19 mouse cellular contexts compared by ENCODE assay signal in the genomic region with DNA sequence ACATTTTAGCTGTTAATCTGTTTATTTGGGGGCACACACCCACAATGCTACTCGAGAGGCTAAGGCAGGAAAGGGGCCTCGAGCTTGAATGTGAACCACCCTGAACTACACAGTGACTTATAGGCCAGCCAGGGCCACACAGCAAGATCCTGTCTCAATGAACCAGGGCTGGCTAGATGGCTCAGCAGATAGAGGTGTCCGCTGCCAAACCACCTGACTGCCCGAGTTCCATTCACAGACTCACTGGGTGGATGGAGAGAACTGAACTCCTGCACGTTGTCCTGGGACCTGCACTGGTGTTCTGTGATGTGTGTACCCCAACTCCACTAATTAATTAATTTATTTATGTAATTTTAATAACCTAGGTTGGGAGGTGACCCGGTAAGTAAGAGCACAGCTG. TPM values are rescaled to one million over a fixed set of nuclear protein-coding genes. Genes with fewer than 3 reads are reported as not detected.
DNase-seq lines count a peak whose midpoint lies in the region; ATAC-seq lines count a peak whose summit lies in the region.
"Had no signal": no experiment of that assay in that cellular context is flagged by ENCODE, and none has a peak within 500 bp of the region (broad histone marks: within the 10 kb centered on the region; RNA-seq: fewer than 3 reads in every experiment).

No protein-coding gene starts in this region.

- H3K27ac ChIP-seq in hindbrain, embryonic 13.5 days: no peak overlapping the region
- H3K27ac ChIP-seq in hindbrain, embryonic 12.5 days: no peak overlapping the region
- H3K27ac ChIP-seq in midbrain, embryonic 13.5 days: no peak overlapping the region
- no peak overlapping the region for H3K27ac ChIP-seq in midbrain, embryonic 10.5 days (replicated peaks)
- H3K27ac ChIP-seq: embryonic facial prominence, embryonic 13.5 days; embryonic facial prominence, embryonic 15.5 days; forebrain, embryonic 10.5 days; forebrain, embryonic 12.5 days had no signal

- H3K4me1 ChIP-seq in hindbrain, embryonic 13.5 days (replicated peaks): peaks cover 67% of the 10 kb centered on the region
- peaks cover 40% of the 10 kb centered on the region for H3K4me1 ChIP-seq in hindbrain, embryonic 12.5 days
- peaks cover 55% of the 10 kb centered on the region for H3K4me1 ChIP-seq in midbrain, embryonic 13.5 days (replicated peaks)
- peaks cover 37% of the 10 kb centered on the region for H3K4me1 ChIP-seq in midbrain, embryonic 10.5 days

- H3K9me3 ChIP-seq in hindbrain, embryonic 13.5 days: no peaks in the 10 kb centered on the region
- H3K9me3 ChIP-seq in hindbrain, embryonic 12.5 days (replicated peaks): no peaks in the 10 kb centered on the region
- no peaks in the 10 kb centered on the region for H3K9me3 ChIP-seq in midbrain, embryonic 13.5 days
- H3K9me3 ChIP-seq in midbrain, embryonic 10.5 days (replicated peaks): no peaks in the 10 kb centered on the region
- H3K9me3 ChIP-seq: embryonic facial prominence, embryonic 13.5 days; embryonic facial prominence, embryonic 15.5 days; forebrain, embryonic 10.5 days; forebrain, embryonic 12.5 days had no signal

- peak; percentile 47 for DNase-seq in cerebellum, adult 9-11 months
- DNase-seq in midbrain, embryonic 10.5 days (ENCODE audit: low spot score): no peak
- DNase-seq: adrenal gland, adult 2 months; adrenal gland, postnatal 10 days; adrenal gland, postnatal 25 days; cerebellum, adult 9-10 months; cerebellum, postnatal 14 days; cerebellum, postnatal 36 days; embryo, embryonic 11 days had no signal

- no peak overlapping the region for H3K4me3 ChIP-seq in hindbrain, embryonic 13.5 days
- no peak overlapping the region for H3K4me3 ChIP-seq in hindbrain, embryonic 12.5 days
- no peak overlapping the region for H3K4me3 ChIP-seq in midbrain, embryonic 13.5 days (replicated peaks)
- H3K4me3 ChIP-seq in midbrain, embryonic 10.5 days: no peak overlapping the region
- H3K4me3 ChIP-seq: embryonic facial prominence, embryonic 13.5 days; embryonic facial prominence, embryonic 15.5 days; erythroblast, embryonic 14.5 days; forebrain, embryonic 10.5 days; forebrain, embryonic 12.5 days had no signal

- peak overlapping the region; percentile 89; the same call in 1 of the 2 replicates for H3K4me2 ChIP-seq in hindbrain, embryonic 13.5 days
- H3K4me2 ChIP-seq in hindbrain, embryonic 12.5 days (replicated peaks): no peak overlapping the region
- peak overlapping the region; percentile 62; the same call in 1 of the 2 replicates for H3K4me2 ChIP-seq in midbrain, embryonic 13.5 days (replicated peaks)
- H3K4me2 ChIP-seq: embryonic facial prominence, embryonic 13.5 days; embryonic facial prominence, embryonic 15.5 days had no signal

- H3K36me3 ChIP-seq in hindbrain, embryonic 13.5 days: peaks cover 15% of the 10 kb centered on the region
- H3K36me3 ChIP-seq in hindbrain, embryonic 12.5 days: no peaks in the 10 kb centered on the region
- peaks cover 18% of the 10 kb centered on the region for H3K36me3 ChIP-seq in midbrain, embryonic 13.5 days
- H3K36me3 ChIP-seq in midbrain, embryonic 10.5 days: no peaks in the 10 kb centered on the region
- H3K36me3 ChIP-seq: embryonic facial prominence, embryonic 13.5 days; embryonic facial prominence, embryonic 15.5 days; forebrain, embryonic 10.5 days; forebrain, embryonic 12.5 days had no signal

- no peak for ATAC-seq in cerebellum, adult (ENCODE audit: insufficient number of reproducible peaks, low FRiP score, low TSS enrichment)
- ATAC-seq in hindbrain, embryonic 13.5 days (ENCODE audit: low FRiP score): no peak
- no peak for ATAC-seq in hindbrain, embryonic 12.5 days (ENCODE audit: low FRiP score)
- no peak for ATAC-seq in midbrain, embryonic 13.5 days
- ATAC-seq: forebrain, embryonic 16.5 days had no signal

- H3K9ac ChIP-seq in hindbrain, embryonic 13.5 days: no peak overlapping the region
- no peak overlapping the region for H3K9ac ChIP-seq in hindbrain, embryonic 12.5 days
- no peak overlapping the region for H3K9ac ChIP-seq in midbrain, embryonic 13.5 days (replicated peaks)
- H3K9ac ChIP-seq: embryonic facial prominence, embryonic 13.5 days; embryonic facial prominence, embryonic 15.5 days; forebrain, embryonic 12.5 days had no signal

- 84% methylated on average over 6 of the region's 6 CpGs for WGBS in hindbrain, embryonic 13.5 days
- 85% methylated on average over 6 of the region's 6 CpGs for WGBS in hindbrain, embryonic 12.5 days
- WGBS in midbrain, embryonic 13.5 days: 80% methylated on average over 6 of the region's 6 CpGs
- WGBS in midbrain, embryonic 10.5 days: 87% methylated on average over 6 of the region's 6 CpGs

- no peaks in the 10 kb centered on the region for H3K27me3 ChIP-seq in hindbrain, embryonic 13.5 days
- no peaks in the 10 kb centered on the region; the same call in 1 of the 2 replicates for H3K27me3 ChIP-seq in hindbrain, embryonic 12.5 days
- H3K27me3 ChIP-seq in midbrain, embryonic 13.5 days: no peaks in the 10 kb centered on the region
- peaks cover 24% of the 10 kb centered on the region for H3K27me3 ChIP-seq in midbrain, embryonic 10.5 days (ENCODE audit: low read depth, poor library complexity, severe bottlenecking)

RNA-seq across cellular contexts. Expression of a gene that starts 5.4 kb away (rescaled TPM):
- polyA plus RNA-seq in hindbrain, embryonic 13.5 days (2015; fragmentation: Nextera tagmentation; extraction: Ambion mirVana): 86.3 and 88.5 TPM in 2 replicates
- 70.0 and 76.6 TPM in 2 replicates for polyA plus RNA-seq in hindbrain, embryonic 12.5 days (2016; fragmentation: Nextera tagmentation; extraction: Ambion mirVana)
- 73.0 and 76.7 TPM in 2 replicates for polyA plus RNA-seq in midbrain, embryonic 13.5 days (2015; fragmentation: Nextera tagmentation; extraction: Ambion mirVana)
- 14.9 and 29.4 TPM in 2 replicates for polyA plus RNA-seq in midbrain, embryonic 10.5 days (2016; fragmentation: Nextera tagmentation; extraction: Ambion mirVana)

RNA-seq across cellular contexts. Expression of a gene that starts 8.4 kb away (rescaled TPM):
- polyA plus RNA-seq in hindbrain, embryonic 13.5 days (2015; fragmentation: Nextera tagmentation; extraction: Ambion mirVana): 308 and 330 TPM in 2 replicates
- polyA plus RNA-seq in hindbrain, embryonic 12.5 days (2016; fragmentation: Nextera tagmentation; extraction: Ambion mirVana): 234 and 240 TPM in 2 replicates
- polyA plus RNA-seq in midbrain, embryonic 13.5 days (2015; fragmentation: Nextera tagmentation; extraction: Ambion mirVana): 310 TPM in 2 replicates
- 212 and 239 TPM in 2 replicates for polyA plus RNA-seq in midbrain, embryonic 10.5 days (2016; fragmentation: Nextera tagmentation; extraction: Ambion mirVana)

RNA-seq across cellular contexts. Expression of a gene that starts 31.0 kb away (rescaled TPM):
- 12.1 and 16.5 TPM in 2 replicates for polyA plus RNA-seq in hindbrain, embryonic 13.5 days (2015; fragmentation: Nextera tagmentation; extraction: Ambion mirVana)
- 17.9 and 19.8 TPM in 2 replicates for polyA plus RNA-seq in hindbrain, embryonic 12.5 days (2016; fragmentation: Nextera tagmentation; extraction: Ambion mirVana)
- 16.0 and 16.5 TPM in 2 replicates for polyA plus RNA-seq in midbrain, embryonic 13.5 days (2015; fragmentation: Nextera tagmentation; extraction: Ambion mirVana)
- polyA plus RNA-seq in midbrain, embryonic 10.5 days (2016; fragmentation: Nextera tagmentation; extraction: Ambion mirVana): 11.9 and 13.0 TPM in 2 replicates

RNA-seq across cellular contexts. Expression of a gene that starts 46.4 kb away (rescaled TPM):
- polyA plus RNA-seq in hindbrain, embryonic 13.5 days (2015; fragmentation: Nextera tagmentation; extraction: Ambion mirVana): 20.0 and 22.1 TPM in 2 replicates
- polyA plus RNA-seq in hindbrain, embryonic 12.5 days (2016; fragmentation: Nextera tagmentation; extraction: Ambion mirVana): 23.2 and 24.9 TPM in 2 replicates
- 16.9 and 17.3 TPM in 2 replicates for polyA plus RNA-seq in midbrain, embryonic 13.5 days (2015; fragmentation: Nextera tagmentation; extraction: Ambion mirVana)
- 16.5 and 18.1 TPM in 2 replicates for polyA plus RNA-seq in midbrain, embryonic 10.5 days (2016; fragmentation: Nextera tagmentation; extraction: Ambion mirVana)

RNA-seq across cellular contexts. Expression of a gene that starts 53.8 kb away (rescaled TPM):
- 116 and 119 TPM in 2 replicates for polyA plus RNA-seq in hindbrain, embryonic 13.5 days (2015; fragmentation: Nextera tagmentation; extraction: Ambion mirVana)
- 142 and 152 TPM in 2 replicates for polyA plus RNA-seq in hindbrain, embryonic 12.5 days (2016; fragmentation: Nextera tagmentation; extraction: Ambion mirVana)
- polyA plus RNA-seq in midbrain, embryonic 13.5 days (2015; fragmentation: Nextera tagmentation; extraction: Ambion mirVana): 122 and 127 TPM in 2 replicates
- 180 and 187 TPM in 2 replicates for polyA plus RNA-seq in midbrain, embryonic 10.5 days (2016; fragmentation: Nextera tagmentation; extraction: Ambion mirVana)
